Mouse (Mus musculus) small intestine, adult 2 months (tissue): ENCODE data around the gene Ppp2r2c.

Experiments
- CTCF ChIP-seq: fragments of 200-500 bp; IDR thresholded peaks from 2 replicates; pipeline ENCODE4 v1.5.1; 2012; ENCODE audit warnings: low read depth, mild to moderate bottlenecking, control low read depth, inconsistent platforms, low read length, moderate library complexity, mixed read lengths; ENCODE audit not compliant: insufficient replicate concordance, insufficient read length; ENCODE audit errors: extremely low read depth
- POLR2A ChIP-seq: fragments of 200-500 bp; IDR thresholded peaks from 2 replicates; pipeline ENCODE4 v1.6.1; 2012; ENCODE audit warnings: low read depth, mild to moderate bottlenecking, control low read depth, inconsistent platforms, low read length, moderate library complexity

GRCm38 (mm10) chr5:36856529-36856928 is 11.8 kb upstream of the Ppp2r2c start:
- no peak for TF ChIP-seq POLR2A
- TF ChIP-seq CTCF = no peak
